Mouse (Mus musculus) cerebellum, adult 2 months (tissue): Measurements from ENCODE around the gene Sv2b.

ENCODE experiments used
- CTCF ChIP-seq: fragments of 200-500 bp; IDR thresholded peaks from 2 replicates; pipeline ENCODE4 v1.5.1; 2011; ENCODE audit warnings: low read depth, mild to moderate bottlenecking, control low read depth, low read length, moderate library complexity, borderline replicate concordance; ENCODE audit not compliant: insufficient read depth
- POLR2A ChIP-seq: fragments of 200-500 bp; IDR thresholded peaks from 2 replicates; pipeline ENCODE4 v1.6.1; 2011; ENCODE audit warnings: low read length, control low read depth, borderline replicate concordance; ENCODE audit not compliant: insufficient read depth

GRCm38 (mm10) chr7:75271306-75271705, 37.8 kb downstream of the Sv2b start:
- no peak for TF ChIP-seq CTCF
- TF ChIP-seq POLR2A: no peak
